Comparison of ENCODE assay signal across 12 mouse cellular contexts in the genomic region with DNA sequence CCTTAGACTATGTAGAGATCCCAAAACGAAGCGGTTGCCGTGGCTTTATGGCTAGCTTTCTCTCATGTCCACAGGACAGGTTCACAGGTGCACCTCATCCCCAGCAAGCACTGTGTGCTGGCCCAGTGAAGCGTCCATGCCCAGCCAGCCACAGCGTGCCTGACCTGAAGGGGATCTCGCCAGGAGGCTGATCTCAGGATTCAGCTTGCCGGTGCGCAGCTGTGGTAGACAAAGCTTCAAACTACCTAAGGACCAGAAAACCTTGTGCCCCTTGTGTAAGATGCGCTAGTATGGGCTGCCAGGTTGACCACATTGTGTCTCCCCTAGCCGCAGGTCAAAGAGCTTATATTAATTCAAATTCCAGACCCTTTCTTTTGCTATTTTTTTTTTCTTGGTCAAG. TPM values are rescaled to one million over a fixed set of nuclear protein-coding genes. Genes with fewer than 3 reads are reported as not detected.
DNase-seq lines count a peak whose midpoint lies in the region; ATAC-seq lines count a peak whose summit lies in the region.
"Had no signal": no experiment of that assay in that cellular context is flagged by ENCODE, and none has a peak within 500 bp of the region (broad histone marks: within the 10 kb centered on the region; RNA-seq: fewer than 3 reads in every experiment).

No protein-coding gene starts in this region.

- ATAC-seq in heart, embryonic 11.5 days (replicated peaks; ENCODE audit: insufficient number of reproducible peaks, low FRiP score, low TSS enrichment), result no peak
- ATAC-seq in hindbrain, embryonic 11.5 days (ENCODE audit: low FRiP score), result no peak
- no peak for ATAC-seq in midbrain, embryonic 16.5 days
- no peak for ATAC-seq in frontal cortex, adult (ENCODE audit: low TSS enrichment)
- ATAC-seq: intestine, postnatal 0 days had no signal

- H3K4me3 ChIP-seq in heart, embryonic 11.5 days (ENCODE audit: low read depth, low read length), result peak overlapping the region; percentile 14; the same call in 1 of the 2 replicates
- peak overlapping the region; percentile 61 for H3K4me3 ChIP-seq in embryonic facial prominence, embryonic 10.5 days
- H3K4me3 ChIP-seq in hindbrain, embryonic 11.5 days (ENCODE audit: low read depth, low read length), result peak overlapping the region; percentile 60
- peak overlapping the region; percentile 50 for H3K4me3 ChIP-seq in midbrain, embryonic 16.5 days (ENCODE audit: low read depth, low read length)

- no peaks in the 10 kb centered on the region for H3K4me1 ChIP-seq in heart, embryonic 11.5 days (ENCODE audit: control insufficient read depth, insufficient read depth, low read length)
- no peaks in the 10 kb centered on the region for H3K4me1 ChIP-seq in embryonic facial prominence, embryonic 10.5 days
- no peaks in the 10 kb centered on the region for H3K4me1 ChIP-seq in hindbrain, embryonic 11.5 days (replicated peaks; ENCODE audit: control insufficient read depth, insufficient read depth, low read length)
- no peaks in the 10 kb centered on the region for H3K4me1 ChIP-seq in midbrain, embryonic 16.5 days (ENCODE audit: control insufficient read depth, insufficient read depth, low read length)

- H3K27ac ChIP-seq in heart, embryonic 11.5 days (ENCODE audit: low read depth, low read length), result no peak overlapping the region
- H3K27ac ChIP-seq in embryonic facial prominence, embryonic 10.5 days (replicated peaks), result no peak overlapping the region
- 0 out of 2 replicates have a peak overlapping the region, but pooled peaks have one; percentile 36 for H3K27ac ChIP-seq in hindbrain, embryonic 11.5 days (ENCODE audit: low read depth, low read length)
- peak overlapping the region; percentile 91 for H3K27ac ChIP-seq in midbrain, embryonic 16.5 days (ENCODE audit: low read length)

- H3K9ac ChIP-seq in heart, embryonic 11.5 days (ENCODE audit: low read depth, low read length), result no peak overlapping the region
- peak overlapping the region; percentile 74 for H3K9ac ChIP-seq in hindbrain, embryonic 11.5 days (ENCODE audit: low read depth, low read length)
- peak overlapping the region; percentile 74 for H3K9ac ChIP-seq in midbrain, embryonic 16.5 days (ENCODE audit: low read depth, low read length)

- DNase-seq in heart, postnatal 10 days, result no peak
- peak; percentile 17 for DNase-seq in embryonic facial prominence, embryonic 10.5 days (ENCODE audit: low spot score)
- peak; percentile 25 for DNase-seq in hindbrain, embryonic 11.5 days (ENCODE audit: low spot score)
- no peak for DNase-seq in right cerebral cortex, postnatal 25 days
- DNase-seq in thymus, postnatal 10 days (ENCODE audit: low spot score in 2 of 2), result no peak
- DNase-seq: thymus, adult 18-20 months had no signal

- H3K4me2 ChIP-seq in heart, embryonic 11.5 days, result peak overlapping the region; percentile 39
- peak overlapping the region; percentile 41 for H3K4me2 ChIP-seq in hindbrain, embryonic 11.5 days (replicated peaks; ENCODE audit: low read depth, low read length)
- H3K4me2 ChIP-seq in midbrain, embryonic 16.5 days (ENCODE audit: low read length), result peak overlapping the region; percentile 40
- H3K4me2 ChIP-seq: liver, embryonic 11.5 days had no signal

- intact Hi-C loops in heart, postnatal 10 days (cut with DNase I), result no loop called here

- H3K36me3 ChIP-seq in heart, embryonic 11.5 days (ENCODE audit: control insufficient read depth, insufficient read depth, low read length), result no peaks in the 10 kb centered on the region
- H3K36me3 ChIP-seq in embryonic facial prominence, embryonic 10.5 days (replicated peaks), result no peaks in the 10 kb centered on the region
- H3K36me3 ChIP-seq in hindbrain, embryonic 11.5 days (ENCODE audit: control insufficient read depth, insufficient read depth, low read length), result no peaks in the 10 kb centered on the region
- no peaks in the 10 kb centered on the region for H3K36me3 ChIP-seq in midbrain, embryonic 16.5 days (ENCODE audit: control insufficient read depth, insufficient read depth, low read length)

- peaks cover 14% of the 10 kb centered on the region for H3K27me3 ChIP-seq in heart, embryonic 11.5 days (ENCODE audit: control insufficient read depth, insufficient read depth, low read length)
- peaks cover 47% of the 10 kb centered on the region for H3K27me3 ChIP-seq in embryonic facial prominence, embryonic 10.5 days (replicated peaks; ENCODE audit: low read depth, poor library complexity, severe bottlenecking)
- no peaks in the 10 kb centered on the region for H3K27me3 ChIP-seq in hindbrain, embryonic 11.5 days (ENCODE audit: control insufficient read depth, insufficient read depth, low read length)
- H3K27me3 ChIP-seq in midbrain, embryonic 16.5 days (ENCODE audit: control insufficient read depth, insufficient read depth, low read depth, low read length), result no peaks in the 10 kb centered on the region

- 16% methylated on average over 10 of the region's 10 CpGs for WGBS in heart, embryonic 11.5 days (ENCODE audit: insufficient replicate concordance)
- 18% methylated on average over 10 of the region's 10 CpGs for WGBS in embryonic facial prominence, embryonic 10.5 days
- WGBS in hindbrain, embryonic 11.5 days, result 16% methylated on average over 10 of the region's 10 CpGs
- WGBS in midbrain, embryonic 16.5 days, result 20% methylated on average over 10 of the region's 10 CpGs

- H3K9me3 ChIP-seq in heart, embryonic 11.5 days (replicated peaks; ENCODE audit: control insufficient read depth, low read length), result no peaks in the 10 kb centered on the region
- no peaks in the 10 kb centered on the region for H3K9me3 ChIP-seq in embryonic facial prominence, embryonic 10.5 days
- H3K9me3 ChIP-seq in hindbrain, embryonic 11.5 days (ENCODE audit: control insufficient read depth, low read length), result no peaks in the 10 kb centered on the region
- H3K9me3 ChIP-seq in midbrain, embryonic 16.5 days (replicated peaks; ENCODE audit: control insufficient read depth, low read length, poor library complexity, severe bottlenecking), result no peaks in the 10 kb centered on the region

RNA-seq across cellular contexts. Expression of gene Pou3f4, which starts 3.1 kb away (rescaled TPM):
- 0.07 and 0.17 TPM in 2 replicates for polyA plus RNA-seq in heart, embryonic 11.5 days (2014; fragmentation: Nextera tagmentation; extraction: Ambion mirVana)
- not detected for total RNA-seq in heart, postnatal 10 days (2021)
- polyA plus RNA-seq in embryonic facial prominence, embryonic 10.5 days (2016; fragmentation: Nextera tagmentation; extraction: Ambion mirVana), result 3.2 and 5.0 TPM in 2 replicates
- polyA plus RNA-seq in hindbrain, embryonic 11.5 days (2014; fragmentation: Nextera tagmentation; extraction: Ambion mirVana), result 18.1 and 28.1 TPM in 2 replicates
- 18.3 and 18.7 TPM in 2 replicates for polyA plus RNA-seq in midbrain, embryonic 16.5 days (2015; fragmentation: Nextera tagmentation; extraction: Ambion mirVana)
- total RNA-seq: megakaryocyte, adult 5-6 weeks had no signal

Comparison
In these comparisons a context has a peak if more than half of its experiments do, and no peak if none do; other contexts are left out.
1. H3K27ac ChIP-seq: peak in hindbrain, embryonic 11.5 days (single experiment) and midbrain, embryonic 16.5 days (single experiment); none in heart, embryonic 11.5 days (single experiment) and embryonic facial prominence, embryonic 10.5 days (single experiment).
2. DNase-seq: peak in embryonic facial prominence, embryonic 10.5 days (single experiment) and hindbrain, embryonic 11.5 days (single experiment); none in heart, postnatal 10 days (0 of 2), right cerebral cortex, postnatal 25 days (single experiment) and thymus, postnatal 10 days (0 of 2).
3. Peak in every context shown above with its lines, with median percentiles within 50 percentile points of each other: H3K4me2 ChIP-seq and H3K4me3 ChIP-seq.